Mouse (Mus musculus) CH12.LX (cell line): ENCODE data around the gene Hnrnpa1. TPM values are rescaled to one million over a fixed set of nuclear protein-coding genes. Genes with fewer than 3 reads are reported as not detected.

ENCODE experiments used
- DNase-seq: peaks from one replicate; pipeline ENCODE4 v3.0.0-alpha.2; 2013; ENCODE audit errors: extremely low read depth
- H3K27ac ChIP-seq: 2 replicates; pipeline ENCODE4 v1.5.1; 2012; ENCODE audit warnings: low read depth, mild to moderate bottlenecking, control low read depth, moderate library complexity; ENCODE audit not compliant: insufficient read depth
- H3K27me3 ChIP-seq: replicated peaks from 2 replicates; pipeline ENCODE3; 2012; ENCODE audit warnings: inconsistent platforms
- H3K36me3 ChIP-seq, 2 experiments: replicated peaks in 1 of 2; 2 replicates each; pipeline versions ENCODE3 to v1.6.1; 2012; ENCODE audit warnings: inconsistent platforms in 1 of 2, low read length in 1 of 2, mild to moderate bottlenecking in 1 of 2, mixed read lengths in 1 of 2, moderate library complexity in 1 of 2; ENCODE audit not compliant: control insufficient read depth in 1 of 2, insufficient read depth in 1 of 2
- H3K4me1 ChIP-seq, 2 experiments: 2 replicates each; pipeline ENCODE4 v1.6.1; 2012; ENCODE audit warnings: inconsistent platforms in 1 of 2, moderate library complexity in 1 of 2; ENCODE audit not compliant: insufficient read depth in 2 of 2, control insufficient read depth in 1 of 2
- H3K4me2 ChIP-seq: 2 replicates; pipeline ENCODE4 v1.6.1; 2012; ENCODE audit warnings: low read depth, mild to moderate bottlenecking, control low read depth; ENCODE audit not compliant: poor library complexity, insufficient read depth, severe bottlenecking
- H3K4me3 ChIP-seq, 3 experiments: fragments of 150-350 bp in 1 of 3; sonication (generic) in 1 of 3; replicated peaks in 1 of 3; 2 replicates each; pipeline versions ENCODE3 to v1.5.1; 2011 to 2012; ENCODE audit warnings: low read depth in 2 of 3, low read length in 2 of 3, mild to moderate bottlenecking in 2 of 3, moderate library complexity in 2 of 3, control low read depth in 1 of 3, improper control_type of control experiment in 1 of 3, inconsistent platforms in 1 of 3, mixed read lengths in 1 of 3; ENCODE audit not compliant: poor library complexity in 1 of 3
- H3K79me2 ChIP-seq: replicated peaks from 2 replicates; pipeline ENCODE4 v1.6.1; 2012; ENCODE audit warnings: mild to moderate bottlenecking, moderate library complexity; ENCODE audit not compliant: control insufficient read depth, poor library complexity, insufficient read depth, severe bottlenecking; ENCODE audit errors: extremely low read depth
- H3K9ac ChIP-seq: 2 replicates; pipeline ENCODE4 v1.6.1; 2012; ENCODE audit warnings: low read depth, mild to moderate bottlenecking, control low read depth, moderate library complexity; ENCODE audit not compliant: insufficient read depth
- H3K9me3 ChIP-seq: replicated peaks from 2 replicates; pipeline ENCODE3; 2012; ENCODE audit warnings: low read length, inconsistent platforms, mixed read lengths
- BHLHE40 ChIP-seq: IDR thresholded peaks from 2 replicates; pipeline ENCODE4 v1.6.1; 2011; ENCODE audit warnings: mild to moderate bottlenecking, low read depth, low read length, improper control_type of control experiment
- CHD2 ChIP-seq: IDR thresholded peaks from 2 replicates; pipeline ENCODE4 v1.6.1; 2011; ENCODE audit warnings: low read length, improper control_type of control experiment
- CTCF ChIP-seq, 2 experiments: IDR thresholded peaks in 1 of 2; conservative IDR thresholded peaks in 1 of 2; 2 replicates each; pipeline ENCODE4 v1.5.1; 2011 to 2012; ENCODE audit warnings: low read depth in 2 of 2, low read length in 2 of 2, improper control_type of control experiment in 1 of 2, inconsistent platforms in 1 of 2, mild to moderate bottlenecking in 1 of 2, moderate library complexity in 1 of 2
- E2F4 ChIP-seq: IDR thresholded peaks from 2 replicates; pipeline ENCODE4 v1.6.1; 2011; ENCODE audit warnings: low read depth, low read length, improper control_type of control experiment; ENCODE audit not compliant: insufficient replicate concordance
- ETS1 ChIP-seq: conservative IDR thresholded peaks from 2 replicates; pipeline ENCODE4 v1.6.1; 2012; ENCODE audit warnings: low read depth, mild to moderate bottlenecking, inconsistent platforms, low read length, improper control_type of control experiment, moderate library complexity
- HCFC1 ChIP-seq: IDR thresholded peaks from 2 replicates; pipeline ENCODE4 v1.6.1; 2012; ENCODE audit warnings: low read depth, mild to moderate bottlenecking, inconsistent platforms, low read length, improper control_type of control experiment
- MAFK ChIP-seq: IDR thresholded peaks from 2 replicates; pipeline ENCODE4 v1.6.1; 2011; ENCODE audit warnings: low read length, improper control_type of control experiment; ENCODE audit not compliant: insufficient replicate concordance
- MAX ChIP-seq: IDR thresholded peaks from 2 replicates; pipeline ENCODE4 v1.6.1; 2011; ENCODE audit warnings: low read length, improper control_type of control experiment
- MAZ ChIP-seq: IDR thresholded peaks from 2 replicates; pipeline ENCODE4 v1.6.1; 2012; ENCODE audit warnings: low read depth, mild to moderate bottlenecking, inconsistent platforms, low read length, improper control_type of control experiment, moderate library complexity
- MEF2A ChIP-seq: IDR thresholded peaks from 2 replicates; pipeline ENCODE4 v1.6.1; 2014; ENCODE audit warnings: low read depth, mild to moderate bottlenecking, inconsistent platforms, low read length, improper control_type of control experiment, borderline replicate concordance
- MYC ChIP-seq: IDR thresholded peaks from 2 replicates; pipeline ENCODE4 v1.6.1; 2011; ENCODE audit warnings: low read depth, mild to moderate bottlenecking, improper control_type of control experiment, low read length
- PAX5 ChIP-seq: IDR thresholded peaks from 2 replicates; pipeline ENCODE4 v1.6.1; 2012; ENCODE audit warnings: low read length, inconsistent platforms, mixed read lengths
- TCF12 ChIP-seq: IDR thresholded peaks from 2 replicates; pipeline ENCODE4 v1.6.1; 2014; ENCODE audit warnings: low read depth, mild to moderate bottlenecking, inconsistent platforms, low read length, improper control_type of control experiment
- UBTF ChIP-seq: IDR thresholded peaks from 2 replicates; pipeline ENCODE4 v1.6.1; 2012; ENCODE audit warnings: low read depth, mild to moderate bottlenecking, inconsistent platforms, low read length, improper control_type of control experiment, moderate library complexity
- USF2 ChIP-seq: conservative IDR thresholded peaks from 2 replicates; pipeline ENCODE4 v1.6.1; 2011; ENCODE audit warnings: low read depth, low read length, improper control_type of control experiment
- ZKSCAN1 ChIP-seq: IDR thresholded peaks from 2 replicates; pipeline ENCODE4 v1.6.1; 2012; ENCODE audit warnings: low read depth, inconsistent platforms, low read length, improper control_type of control experiment, borderline replicate concordance
- dilution Hi-C: fragments of 300-500 bp; cut with MboI; formaldehyde crosslinking; loops from 2 replicates; pipeline ENCODE4 v1.14.3; 2020; ENCODE audit warnings: low sequenced_read_pairs; ENCODE audit not compliant: extremely low pct_unique_long_range_greater_than_20kb, extremely low pct_ligation_motif_present
- in situ Hi-C: fragments of 300-500 bp; cut with MboI; formaldehyde crosslinking; loops from 3 replicates; pipeline ENCODE4 v1.14.3; 2019; ENCODE audit warnings: low sequenced_read_pairs, low pct_ligation_motif_present, low pct_unique_long_range_greater_than_20kb, mixed read lengths
- polyA plus RNA-seq: library from polyadenylated mRNA; unstranded; fragments of >175 nt; gene quantifications from 2 replicates; pipeline ENCODE4 v1.2.1, GENCODE M21; 2012; ENCODE audit warnings: low read depth; ENCODE audit not compliant: insufficient read length
- total RNA-seq, 2 experiments: library from RNA; depleted of rRNA; stranded (reverse); fragments of 300-350 nt in 1 of 2; fragments of >200 nt in 1 of 2; gene quantifications; 2 replicates each; pipeline ENCODE4 v1.2.3; 2012 to 2014

Hnrnpa1 gene
- total and polyA plus RNA-seq, 3 experiments: 635 to 1,799 (median 757) TPM

DNA sequence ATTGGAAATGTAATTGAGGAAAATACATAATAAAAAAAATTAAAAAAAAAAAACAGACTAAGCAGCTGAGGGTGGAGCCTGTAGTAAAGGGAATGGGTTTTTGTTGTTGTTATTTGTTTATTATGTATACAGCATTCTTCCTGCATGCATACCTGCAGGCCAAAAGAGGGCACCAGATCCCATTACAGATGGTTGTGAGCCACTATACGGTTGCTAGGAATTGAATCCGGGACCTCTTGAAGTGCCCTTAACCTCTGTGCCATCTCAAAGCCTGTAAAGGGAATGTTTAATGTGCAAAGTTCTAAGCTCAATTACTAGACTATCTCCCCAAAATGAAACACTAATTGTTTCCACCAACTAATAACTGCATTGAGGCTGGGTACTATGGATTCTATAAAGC, 16.1 kb upstream of the Hnrnpa1 start:
- H3K36me3 ChIP-seq: peaks cover 4 to 50% of the 10 kb centered on the region in 2 experiments
- H3K79me2 ChIP-seq: peaks cover 88% of the 10 kb centered on the region
- no peak overlapping the region for H3K27ac ChIP-seq
- in situ Hi-C loops (no loop called here), dilution Hi-C loops (no loop called here)
- H3K4me1 ChIP-seq: peaks cover 6 to 28% of the 10 kb centered on the region in 2 experiments; a peak in 3 of 4 replicates
- no peak overlapping the region for H3K9ac ChIP-seq
- no peak overlapping the region for H3K4me2 ChIP-seq
- H3K9me3 ChIP-seq: no peaks in the 10 kb centered on the region
- H3K4me3 ChIP-seq: no peak overlapping the region
- no peak for DNase-seq
- peak in 1 of 2 experiments; percentile 21; a peak in 1 of 4 replicates for TF ChIP-seq CTCF (conservative IDR thresholded peaks at IDR 0.05 in 1 of 2, IDR thresholded peaks at IDR 0.05 in 1 of 2; ENCODE audit: low read depth in 2 of 2, low read length in 2 of 2)
- TF ChIP-seq MYC: no peak
- H3K27me3 ChIP-seq: no peaks in the 10 kb centered on the region

DNA sequence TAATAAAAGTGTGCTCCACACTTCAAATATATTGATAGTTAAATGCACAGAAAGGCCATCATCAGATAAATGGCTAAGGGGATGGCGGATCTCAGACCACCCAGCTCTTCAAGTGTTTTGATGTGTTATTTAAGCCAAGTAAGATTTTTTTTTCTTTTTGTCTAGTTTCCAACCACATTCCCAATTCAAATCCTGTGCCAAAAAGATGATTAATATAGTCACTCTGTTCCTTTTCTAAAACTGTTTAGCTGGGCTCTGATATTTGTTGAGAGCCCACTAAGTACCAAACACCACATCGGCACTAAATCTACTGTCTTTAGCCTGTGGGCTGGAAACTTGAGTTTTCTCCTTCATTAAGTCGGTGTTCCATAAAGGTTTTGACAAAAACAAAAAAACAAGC, 13.2 kb upstream of the Hnrnpa1 start:
- no peak overlapping the region for H3K27ac ChIP-seq
- TF ChIP-seq E2F4 (no peak), ZKSCAN1 (no peak), BHLHE40 (no peak), USF2 (no peak), UBTF (no peak), CHD2 (no peak), PAX5 (no peak), MEF2A (no peak), MAZ (no peak), MAX (no peak), HCFC1 (no peak), ETS1 (no peak), MAFK (no peak), TCF12 (no peak)
- H3K9ac ChIP-seq: no peak overlapping the region
- dilution Hi-C loops (no loop called here), in situ Hi-C loops (no loop called here)
- peaks cover 0 to 37% of the 10 kb centered on the region in 2 experiments for H3K36me3 ChIP-seq
- H3K79me2 ChIP-seq: peaks cover 79% of the 10 kb centered on the region
- peaks cover 6 to 34% of the 10 kb centered on the region in 2 experiments; a peak in 3 of 4 replicates for H3K4me1 ChIP-seq
- H3K4me3 ChIP-seq: no peak overlapping the region
- H3K9me3 ChIP-seq: no peaks in the 10 kb centered on the region
- no peaks in the 10 kb centered on the region for H3K27me3 ChIP-seq
- no peak for DNase-seq
- no peak overlapping the region for H3K4me2 ChIP-seq
